Mouse (Mus musculus) heart, adult 2 months (tissue): ENCODE data around the gene Gm20388.

ENCODE experiments used
- CTCF ChIP-seq: fragments of 200-600 bp; IDR thresholded peaks from 2 replicates; pipeline ENCODE4 v1.8.1; 2022; ENCODE audit warnings: antibody characterized with exemption, mild to moderate bottlenecking, moderate library complexity
- EP300 ChIP-seq: fragments of 200-500 bp; IDR thresholded peaks from 2 replicates; pipeline ENCODE4 v1.6.1; 2011; ENCODE audit warnings: low read depth, low read length, control low read depth; ENCODE audit not compliant: insufficient read depth
- POLR2A ChIP-seq: fragments of 200-500 bp; IDR thresholded peaks from 2 replicates; pipeline ENCODE4 v1.6.1; 2011; ENCODE audit warnings: mild to moderate bottlenecking, low read depth, low read length, control low read depth; ENCODE audit not compliant: insufficient read depth

DNA sequence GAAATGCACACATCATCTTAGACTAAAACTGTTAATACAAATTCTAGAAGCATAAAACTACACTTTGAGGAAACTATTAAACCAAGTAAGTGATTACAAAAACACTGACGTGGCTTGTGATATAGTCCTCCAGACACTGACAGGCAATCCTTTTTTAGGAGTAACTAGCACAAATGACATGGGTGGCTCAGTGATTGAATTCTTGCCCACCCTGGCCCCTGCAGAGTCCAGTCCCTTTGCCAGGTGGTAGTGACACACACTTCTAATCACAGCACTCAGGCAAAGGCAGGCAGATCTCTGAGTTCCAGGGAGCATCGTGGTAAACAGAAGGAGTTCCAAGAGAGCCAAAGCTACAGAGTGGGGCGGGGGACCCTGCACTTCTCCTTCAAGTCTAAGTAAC lies 3094.7 kb downstream of the Gm20388 start:
- TF ChIP-seq CTCF: no peak
- TF ChIP-seq POLR2A: no peak
- TF ChIP-seq EP300: no peak
